Mouse (Mus musculus) thymus, adult 2 months (tissue): Measurements from ENCODE around the gene Whrn. TPM values are rescaled to one million over a fixed set of nuclear protein-coding genes. Genes with fewer than 3 reads are reported as not detected.

ENCODE experiments used
- DNase-seq: peaks from one replicate; pipeline ENCODE4 v3.0.0; 2021
- H3K27ac ChIP-seq: fragments of 200-500 bp; 2 replicates; pipeline ENCODE4 v1.5.1; 2012; ENCODE audit warnings: low read length, control low read depth; ENCODE audit not compliant: control insufficient read depth, insufficient read depth
- H3K27me3 ChIP-seq: fragments of 200-500 bp; 2 replicates; pipeline ENCODE4 v1.6.1; 2012; ENCODE audit warnings: mild to moderate bottlenecking, low read length, moderate library complexity, mixed read lengths; ENCODE audit not compliant: control insufficient read depth, insufficient read depth
- H3K36me3 ChIP-seq: fragments of 200-500 bp; 2 replicates; pipeline ENCODE4 v1.6.1; 2012; ENCODE audit warnings: mild to moderate bottlenecking, low read length, moderate library complexity; ENCODE audit not compliant: control insufficient read depth, insufficient read depth
- H3K4me1 ChIP-seq: fragments of 200-500 bp; replicated peaks from 2 replicates; pipeline ENCODE4 v1.6.1; 2012; ENCODE audit warnings: low read length; ENCODE audit not compliant: control insufficient read depth, insufficient read depth
- H3K4me3 ChIP-seq: fragments of 200-500 bp; 2 replicates; pipeline ENCODE4 v1.5.1; 2012; ENCODE audit warnings: mild to moderate bottlenecking, low read length, control low read depth, moderate library complexity; ENCODE audit not compliant: control insufficient read depth, insufficient read depth
- CTCF ChIP-seq: fragments of 200-500 bp; IDR thresholded peaks from 2 replicates; pipeline ENCODE4 v1.5.1; 2012; ENCODE audit warnings: mild to moderate bottlenecking, control low read depth, low read length, moderate library complexity, borderline replicate concordance; ENCODE audit not compliant: control insufficient read depth, poor library complexity, insufficient read depth; ENCODE audit errors: extremely low read depth
- POLR2A ChIP-seq: fragments of 200-500 bp; IDR thresholded peaks from 2 replicates; pipeline ENCODE4 v1.6.1; 2012; ENCODE audit warnings: mild to moderate bottlenecking, low read length, control low read depth, moderate library complexity; ENCODE audit not compliant: control insufficient read depth, poor library complexity, insufficient read depth; ENCODE audit errors: extremely low read depth
- WGBS: fragments of 180-500 bp; shearing (Covaris S2); methylation state at CpG from one replicate; pipeline ENCODE4 v1.1.7; 2018; 5-methylcytosine and 5-hydroxymethylcytosine counted together
- polyA plus RNA-seq: library from polyadenylated mRNA; depleted of rRNA; stranded (reverse); fragments of >200 nt; gene quantifications from 2 replicates; pipeline ENCODE4 v1.2.3, GENCODE M21; 2012

Whrn gene
- polyA plus RNA-seq, 1 experiment: 132 TPM

DNA sequence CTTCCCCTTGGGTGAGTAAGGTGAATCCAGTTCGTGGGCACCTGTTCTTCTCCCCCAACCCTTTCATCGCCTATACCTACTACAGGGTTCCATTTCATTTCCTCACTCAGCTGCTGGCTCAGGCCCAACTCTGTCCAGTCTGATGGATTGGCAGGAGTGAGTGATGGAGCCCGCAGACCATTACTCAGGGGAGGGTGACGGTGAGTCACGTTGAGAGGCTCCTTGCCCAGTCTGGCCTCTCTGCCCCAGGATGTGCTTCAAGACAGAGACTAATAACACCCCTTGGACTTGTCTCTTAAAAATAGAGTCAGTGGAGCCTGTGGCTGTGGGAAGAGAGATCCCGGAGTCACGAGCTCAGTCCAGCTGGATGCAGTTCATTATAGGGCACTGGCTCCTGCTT, 34.6 kb upstream of the Whrn start:
- Histone ChIP-seq H3K27ac (no peak overlapping the region), H3K4me1 (no peaks in the 10 kb centered on the region), H3K36me3 (no peaks in the 10 kb centered on the region), H3K27me3 (no peaks in the 10 kb centered on the region), H3K4me3 (no peak overlapping the region)
- WGBS: 91% methylated on average over 7 of the region's 7 CpGs
- no peak for TF ChIP-seq POLR2A
- no peak for TF ChIP-seq CTCF
- no peak for DNase-seq

DNA sequence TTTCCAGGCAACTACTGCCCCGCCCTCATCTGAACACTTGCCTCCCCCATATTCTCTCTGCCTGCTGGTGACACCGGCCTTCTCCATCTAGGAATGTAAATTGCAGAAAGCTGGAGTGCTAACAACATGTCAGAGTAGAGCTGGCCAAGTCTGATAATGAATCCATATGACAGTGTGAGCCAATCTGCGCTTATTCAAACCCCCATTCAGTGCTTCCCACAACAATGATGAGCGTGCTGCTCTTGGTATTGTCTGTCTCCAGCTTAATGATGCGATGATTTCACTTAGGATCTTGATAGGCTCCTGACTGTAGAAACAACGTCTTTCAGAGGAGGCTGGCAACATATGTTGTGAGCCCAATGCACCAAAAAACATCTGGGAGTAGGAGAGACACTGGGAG, 33.2 kb upstream of the Whrn start:
- no peak overlapping the region for H3K27ac ChIP-seq
- H3K36me3 ChIP-seq: no peaks in the 10 kb centered on the region
- H3K27me3 ChIP-seq: no peaks in the 10 kb centered on the region
- no peak overlapping the region for H3K4me3 ChIP-seq
- no peak for DNase-seq
- H3K4me1 ChIP-seq: no peaks in the 10 kb centered on the region
- TF ChIP-seq POLR2A: no peak
- TF ChIP-seq CTCF: no peak
- WGBS: 94% methylated on average over 6 of the region's 6 CpGs

DNA sequence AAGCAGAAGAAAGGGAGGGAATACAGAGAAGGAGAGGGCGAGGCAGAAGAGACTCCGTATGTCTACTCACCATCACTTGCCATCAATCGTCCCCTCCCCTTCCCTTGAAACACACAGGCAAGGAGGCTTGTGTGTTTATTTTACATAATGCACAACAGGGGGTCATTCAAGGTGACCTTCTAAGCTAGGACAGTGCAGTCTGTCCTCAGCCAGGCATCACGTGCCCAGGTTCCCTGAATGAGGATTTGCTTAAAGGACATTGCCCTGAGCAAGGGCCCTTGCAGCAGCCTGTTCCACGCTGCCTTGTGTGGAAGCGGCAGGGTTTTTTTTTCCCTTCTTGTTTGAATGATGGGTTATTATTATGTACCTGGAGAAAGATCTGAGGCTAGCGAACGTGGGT, 29.7 kb upstream of the Whrn start:
- H3K4me1 ChIP-seq: no peaks in the 10 kb centered on the region
- TF ChIP-seq CTCF (no peak), POLR2A (no peak)
- 94% methylated on average over 8 of the region's 8 CpGs for WGBS
- no peaks in the 10 kb centered on the region for H3K36me3 ChIP-seq
- DNase-seq: no peak
- no peak overlapping the region for H3K4me3 ChIP-seq
- H3K27ac ChIP-seq: no peak overlapping the region
- H3K27me3 ChIP-seq: no peaks in the 10 kb centered on the region

DNA sequence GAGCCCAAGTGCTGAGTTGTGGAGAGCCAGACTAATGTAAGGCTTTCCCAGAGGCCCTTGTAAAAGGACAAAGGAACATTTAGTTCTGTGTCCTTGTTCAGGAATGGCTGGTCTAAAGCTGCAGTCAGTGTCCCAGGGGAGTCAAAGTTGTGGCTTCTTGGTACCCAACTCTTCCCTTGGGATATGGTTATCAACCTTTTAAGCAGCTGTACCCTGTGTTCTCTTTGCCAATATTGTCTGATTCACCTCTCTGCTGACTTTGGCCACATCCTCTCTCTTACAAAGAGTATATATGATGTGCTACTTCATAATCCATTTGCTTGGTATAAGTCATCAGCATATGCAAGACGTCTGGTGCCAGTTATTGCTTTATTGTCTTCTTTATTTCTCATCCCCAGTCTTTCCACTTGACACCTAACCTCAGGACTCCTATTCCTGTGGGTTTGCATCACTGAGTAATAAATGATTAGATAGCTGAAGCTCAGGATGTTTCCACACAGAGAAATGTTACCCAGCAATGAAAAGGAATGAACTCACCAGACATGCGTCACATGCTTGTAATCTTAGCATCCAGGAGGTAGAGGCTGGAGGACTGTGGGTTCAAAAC, 26.1 kb upstream of the Whrn start:
- TF ChIP-seq POLR2A: no peak
- no peak for TF ChIP-seq CTCF
- Histone ChIP-seq H3K4me3 (no peak overlapping the region), H3K27me3 (no peaks in the 10 kb centered on the region), H3K4me1 (no peaks in the 10 kb centered on the region), H3K36me3 (no peaks in the 10 kb centered on the region), H3K27ac (no peak overlapping the region)
- WGBS: 99% methylated on average over 2 of the region's 2 CpGs
- no peak for DNase-seq

DNA sequence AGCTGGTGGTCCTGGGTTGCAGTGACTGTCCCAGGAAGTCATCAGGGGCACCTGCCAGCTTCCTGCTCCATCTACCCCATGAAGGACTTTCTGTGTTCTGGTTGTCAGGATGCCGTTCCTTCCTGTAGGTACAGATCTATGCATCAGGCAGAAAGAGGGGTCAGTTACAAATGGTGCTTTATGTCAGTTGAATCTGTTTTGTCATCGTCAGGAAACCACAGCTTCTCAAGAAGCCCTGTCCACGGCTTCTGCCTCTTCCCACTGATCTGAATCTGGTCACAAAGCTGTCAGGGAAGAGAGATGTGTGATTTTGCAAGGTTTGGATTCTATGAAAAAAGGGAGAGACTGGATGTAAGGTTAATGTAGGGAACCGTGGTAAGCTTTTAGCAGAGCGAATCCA, 19.2 kb upstream of the Whrn start:
- DNase-seq: no peak
- Histone ChIP-seq H3K36me3 (no peaks in the 10 kb centered on the region), H3K27ac (no peak overlapping the region), H3K4me1 (no peaks in the 10 kb centered on the region), H3K4me3 (no peak overlapping the region), H3K27me3 (no peaks in the 10 kb centered on the region)
- 37% methylated on average over 5 of the region's 5 CpGs for WGBS
- no peak for TF ChIP-seq CTCF
- no peak for TF ChIP-seq POLR2A

DNA sequence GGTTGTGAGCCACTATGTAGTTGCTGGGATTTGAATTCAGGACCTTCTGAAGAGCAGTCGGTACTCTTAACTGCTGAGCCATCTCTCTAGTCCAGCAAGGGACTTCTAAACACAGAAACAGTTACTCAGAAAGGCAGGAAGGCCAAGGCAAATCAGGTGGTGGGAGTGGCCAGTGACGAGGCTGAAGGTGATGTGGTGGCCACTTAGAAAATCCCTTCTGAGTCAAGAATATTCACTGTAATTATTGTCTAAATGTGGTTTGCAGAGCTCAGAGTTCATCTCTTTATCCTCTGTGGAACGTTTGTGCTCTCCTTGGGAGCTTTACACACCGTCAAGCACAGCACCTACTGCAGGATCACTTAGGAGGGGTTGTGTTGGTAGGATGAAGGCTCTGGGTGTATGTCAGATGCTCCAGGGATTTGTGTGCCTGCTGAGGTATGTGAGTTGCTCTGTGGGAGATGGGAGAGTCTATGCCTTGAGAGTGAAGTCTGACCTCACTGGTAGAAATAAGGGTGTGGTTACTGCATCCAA, 18.7 kb upstream of the Whrn start:
- H3K27me3 ChIP-seq: no peaks in the 10 kb centered on the region
- WGBS: 75% methylated on average over 4 of the region's 4 CpGs

DNA sequence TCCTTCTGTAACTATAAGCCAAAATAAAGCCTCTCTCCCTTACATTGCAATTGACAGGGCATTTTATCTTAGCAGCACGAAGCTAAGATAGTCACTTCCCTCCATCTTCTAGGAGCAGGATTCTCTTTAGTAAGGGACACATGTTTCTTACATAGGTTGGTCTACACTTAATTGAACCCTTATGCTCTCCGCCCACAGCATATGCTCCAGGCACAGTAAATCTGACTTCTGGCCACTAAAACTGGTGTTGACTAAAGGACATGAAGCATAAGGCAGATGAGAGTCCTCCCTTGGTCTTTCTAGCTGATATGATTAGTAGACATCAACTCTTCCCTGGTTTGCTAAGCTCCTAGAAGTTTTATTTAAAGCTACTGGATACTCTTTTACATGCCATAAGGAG, 17.1 kb upstream of the Whrn start:
- no peaks in the 10 kb centered on the region for H3K36me3 ChIP-seq
- no peaks in the 10 kb centered on the region for H3K27me3 ChIP-seq
- no peak for TF ChIP-seq CTCF
- TF ChIP-seq POLR2A: no peak
- no peak overlapping the region for H3K27ac ChIP-seq
- H3K4me1 ChIP-seq: no peaks in the 10 kb centered on the region
- no peak for DNase-seq
- WGBS: 95% methylated on average over 2 of the region's 2 CpGs
- H3K4me3 ChIP-seq: no peak overlapping the region

More for the DNA sequence above, 18.7 kb upstream of the Whrn start:
- Histone ChIP-seq H3K36me3 (no peaks in the 10 kb centered on the region), H3K4me3 (no peak overlapping the region), H3K4me1 (no peaks in the 10 kb centered on the region), H3K27ac (no peak overlapping the region)
- TF ChIP-seq POLR2A: no peak
- no peak for TF ChIP-seq CTCF
- DNase-seq: no peak
